Mouse (Mus musculus) C2C12 (cell line): ENCODE measurements around the gene Sycp1.

Experiments used
- CEBPB ChIP-seq: IDR thresholded peaks from one replicate; pipeline ENCODE4 v1.6.1; 2011; ENCODE audit warnings: low read depth, mild to moderate bottlenecking, control low read depth, moderate library complexity
- CTCF ChIP-seq: IDR thresholded peaks from one replicate; pipeline ENCODE4 v1.5.1; 2011; ENCODE audit not compliant: control insufficient read depth, insufficient read depth, insufficient read length
- MAX ChIP-seq: IDR thresholded peaks from one replicate; pipeline ENCODE4 v1.6.1; 2011; ENCODE audit warnings: mild to moderate bottlenecking, control low read depth
- MYOD1 ChIP-seq: IDR thresholded peaks from one replicate; pipeline ENCODE4 v1.6.1; 2011; ENCODE audit warnings: low read depth; ENCODE audit not compliant: control insufficient read depth, insufficient read length
- USF1 ChIP-seq: IDR thresholded peaks from one replicate; pipeline ENCODE4 v1.6.1; 2011; ENCODE audit warnings: low read depth, mild to moderate bottlenecking, control low read depth, moderate library complexity

GRCm38 (mm10) chr3:102954476-102954875 is 18.6 kb upstream of the Sycp1 start:
- TF ChIP-seq CTCF (no peak), MYOD1 (no peak), MAX (no peak), CEBPB (no peak), USF1 (no peak)
